In genomic region chr19:25381972-25382371, GRCm38 (mm10) we compare ENCODE assay signal across 14 mouse cellular contexts.
DNase-seq lines count a peak whose midpoint lies in the region; ATAC-seq lines count a peak whose summit lies in the region.
"Had no signal": no experiment of that assay in that cellular context is flagged by ENCODE, and none has a peak within 500 bp of the region (broad histone marks: within the 10 kb centered on the region; RNA-seq: fewer than 3 reads in every experiment).

No protein-coding gene starts in this region.

- H3K27me3 ChIP-seq in heart, embryonic 11.5 days (ENCODE audit: control insufficient read depth, insufficient read depth, low read length) = no peaks in the 10 kb centered on the region
- no peaks in the 10 kb centered on the region for H3K27me3 ChIP-seq in midbrain, embryonic 10.5 days (ENCODE audit: low read depth, poor library complexity, severe bottlenecking)
- H3K27me3 ChIP-seq in midbrain, embryonic 16.5 days (ENCODE audit: control insufficient read depth, insufficient read depth, low read depth, low read length) = no peaks in the 10 kb centered on the region; the same call in 1 of the 2 replicates
- no peaks in the 10 kb centered on the region for H3K27me3 ChIP-seq in stomach, embryonic 15.5 days (replicated peaks)

- no peak for DNase-seq in heart, postnatal 25 days (ENCODE audit: low spot score)
- no peak for DNase-seq in midbrain, embryonic 10.5 days (ENCODE audit: low spot score)
- DNase-seq in liver = peak; percentile 63
- DNase-seq in kidney, adult 9 months = no peak
- no peak for DNase-seq in right cerebral cortex, adult 18-20 months
- DNase-seq: B cell, adult 2 months; cerebellum, adult 9-10 months; gastrocnemius, postnatal 36 days; kidney, adult 11 months had no signal

- H3K9ac ChIP-seq in heart, embryonic 11.5 days (ENCODE audit: low read depth, low read length) = no peak overlapping the region
- no peak overlapping the region for H3K9ac ChIP-seq in midbrain, embryonic 16.5 days (ENCODE audit: low read depth, low read length)
- H3K9ac ChIP-seq in stomach, embryonic 15.5 days = no peak overlapping the region

- H3K9me3 ChIP-seq in heart, embryonic 11.5 days (replicated peaks; ENCODE audit: control insufficient read depth, low read length) = no peaks in the 10 kb centered on the region
- H3K9me3 ChIP-seq in midbrain, embryonic 10.5 days (replicated peaks) = no peaks in the 10 kb centered on the region
- H3K9me3 ChIP-seq in midbrain, embryonic 16.5 days (replicated peaks; ENCODE audit: control insufficient read depth, low read length, poor library complexity, severe bottlenecking) = no peaks in the 10 kb centered on the region
- no peaks in the 10 kb centered on the region for H3K9me3 ChIP-seq in stomach, embryonic 15.5 days

- ATAC-seq in heart, embryonic 11.5 days (replicated peaks; ENCODE audit: insufficient number of reproducible peaks, low FRiP score, low TSS enrichment) = no peak
- no peak for ATAC-seq in midbrain, embryonic 16.5 days
- ATAC-seq in stomach, embryonic 15.5 days (ENCODE audit: insufficient read depth, low FRiP score, low read depth) = peak; percentile 91
- ATAC-seq: forebrain, embryonic 14.5 days had no signal

- WGBS in heart, embryonic 11.5 days (ENCODE audit: insufficient replicate concordance) = 7% methylated on average over 7 of the region's 7 CpGs
- WGBS in midbrain, embryonic 10.5 days = 40% methylated on average over 7 of the region's 7 CpGs
- 42% methylated on average over 7 of the region's 7 CpGs for WGBS in midbrain, embryonic 16.5 days
- WGBS in stomach, embryonic 15.5 days = 17% methylated on average over 7 of the region's 7 CpGs

- intact Hi-C loops in heart, postnatal 25 days (cut with DNase I) = no loop called here

- no peaks in the 10 kb centered on the region for H3K36me3 ChIP-seq in heart, embryonic 11.5 days (ENCODE audit: control insufficient read depth, insufficient read depth, low read length)
- H3K36me3 ChIP-seq in midbrain, embryonic 10.5 days = peaks cover 21% of the 10 kb centered on the region
- no peaks in the 10 kb centered on the region for H3K36me3 ChIP-seq in midbrain, embryonic 16.5 days (ENCODE audit: control insufficient read depth, insufficient read depth, low read length)
- H3K36me3 ChIP-seq in stomach, embryonic 15.5 days = no peaks in the 10 kb centered on the region
- H3K36me3 ChIP-seq: G1E had no signal

- H3K27ac ChIP-seq in heart, embryonic 11.5 days (ENCODE audit: low read depth, low read length) = peak overlapping the region; percentile 81
- H3K27ac ChIP-seq in midbrain, embryonic 10.5 days (replicated peaks) = peak overlapping the region; percentile 76
- no peak overlapping the region for H3K27ac ChIP-seq in midbrain, embryonic 16.5 days (ENCODE audit: low read length)
- H3K27ac ChIP-seq in stomach, embryonic 15.5 days = peak overlapping the region; percentile 87

- H3K4me3 ChIP-seq in heart, embryonic 11.5 days (ENCODE audit: low read depth, low read length) = peak overlapping the region; percentile 3; the same call in 1 of the 2 replicates
- no peak overlapping the region for H3K4me3 ChIP-seq in midbrain, embryonic 10.5 days
- H3K4me3 ChIP-seq in midbrain, embryonic 16.5 days (ENCODE audit: low read depth, low read length) = no peak overlapping the region
- no peak overlapping the region for H3K4me3 ChIP-seq in stomach, embryonic 15.5 days (replicated peaks)

- peak overlapping the region; percentile 54 for H3K4me2 ChIP-seq in heart, embryonic 11.5 days
- H3K4me2 ChIP-seq in midbrain, embryonic 16.5 days (ENCODE audit: low read length) = no peak overlapping the region
- H3K4me2 ChIP-seq in stomach, embryonic 15.5 days = peak overlapping the region; percentile 40

- peaks cover 48% of the 10 kb centered on the region for H3K4me1 ChIP-seq in heart, embryonic 11.5 days (ENCODE audit: control insufficient read depth, insufficient read depth, low read length)
- peaks cover 57% of the 10 kb centered on the region for H3K4me1 ChIP-seq in midbrain, embryonic 10.5 days
- H3K4me1 ChIP-seq in midbrain, embryonic 16.5 days (ENCODE audit: control insufficient read depth, insufficient read depth, low read length) = peaks cover 10% of the 10 kb centered on the region
- H3K4me1 ChIP-seq in stomach, embryonic 15.5 days = peaks cover 16% of the 10 kb centered on the region
